Mouse (Mus musculus) ES-E14 (cell line): ENCODE data around the gene Gm14288. TPM values are rescaled to one million over a fixed set of nuclear protein-coding genes. Genes with fewer than 3 reads are reported as not detected.
"Not testable (repeated sequence)": the region's sequence is repeated elsewhere in the genome, so short reads cannot be mapped to it uniquely, and the experiment has no call there.

Source experiments
- DNase-seq: peaks from one replicate; pipeline ENCODE4 v3.0.0-alpha.2; 2013; ENCODE audit warnings: low read depth, low spot score
- H3K27ac ChIP-seq: 2 replicates; pipeline ENCODE4 v1.5.1; 2012; ENCODE audit warnings: low read depth, mild to moderate bottlenecking, low read length, moderate library complexity, mixed read lengths; ENCODE audit not compliant: poor library complexity, insufficient read depth, severe bottlenecking
- H3K36me3 ChIP-seq: 2 replicates; pipeline ENCODE4 v1.6.1; 2012; ENCODE audit warnings: mild to moderate bottlenecking, low read length, moderate library complexity, mixed read lengths; ENCODE audit not compliant: control insufficient read depth, poor library complexity, insufficient read depth, severe bottlenecking
- H3K4me1 ChIP-seq, 2 experiments: fragments of 150-350 bp in 1 of 2; sonication (generic) in 1 of 2; 2 replicates each; pipeline ENCODE4 v1.6.1; 2012; ENCODE audit warnings: low read length in 2 of 2, mild to moderate bottlenecking in 1 of 2, mixed read lengths in 1 of 2; ENCODE audit not compliant: control insufficient read depth in 2 of 2, insufficient read depth in 2 of 2, poor library complexity in 1 of 2
- H3K4me3 ChIP-seq, 2 experiments: fragments of 150-350 bp in 1 of 2; sonication (generic) in 1 of 2; 2 replicates each; pipeline ENCODE4 v1.5.1; 2012; ENCODE audit warnings: low read length in 2 of 2, low read depth in 1 of 2, mild to moderate bottlenecking in 1 of 2, mixed read lengths in 1 of 2; ENCODE audit not compliant: insufficient read depth in 1 of 2, poor library complexity in 1 of 2, severe bottlenecking in 1 of 2
- H3K9ac ChIP-seq: 2 replicates; pipeline ENCODE4 v1.6.1; 2012; ENCODE audit warnings: low read depth, mild to moderate bottlenecking, low read length, mixed read lengths; ENCODE audit not compliant: poor library complexity, insufficient read depth, severe bottlenecking
- H3K9me3 ChIP-seq: fragments of 150-350 bp; sonication (generic); 2 replicates; pipeline ENCODE4 v1.6.1; 2012; ENCODE audit warnings: low read depth, mild to moderate bottlenecking, low read length; ENCODE audit not compliant: control insufficient read depth, insufficient read depth
- in situ Hi-C, 2 experiments: fragments of 600-800 bp; cut with MboI; formaldehyde crosslinking; loops; one replicate each; pipeline ENCODE4 v1.15.1; 2025; ENCODE audit warnings: low sequenced_read_pairs in 2 of 2, inconsistent platforms in 1 of 2; ENCODE audit not compliant: unreplicated experiment in 2 of 2
- total RNA-seq: library from RNA; depleted of rRNA; stranded (reverse); fragments of 300-350 nt; gene quantifications from 2 replicates; pipeline ENCODE4 v1.2.3, GENCODE M21; 2012; rRNA removed

The Gm14288 gene
- total RNA-seq: 13.7 and 14.3 TPM in 2 replicates

DNA sequence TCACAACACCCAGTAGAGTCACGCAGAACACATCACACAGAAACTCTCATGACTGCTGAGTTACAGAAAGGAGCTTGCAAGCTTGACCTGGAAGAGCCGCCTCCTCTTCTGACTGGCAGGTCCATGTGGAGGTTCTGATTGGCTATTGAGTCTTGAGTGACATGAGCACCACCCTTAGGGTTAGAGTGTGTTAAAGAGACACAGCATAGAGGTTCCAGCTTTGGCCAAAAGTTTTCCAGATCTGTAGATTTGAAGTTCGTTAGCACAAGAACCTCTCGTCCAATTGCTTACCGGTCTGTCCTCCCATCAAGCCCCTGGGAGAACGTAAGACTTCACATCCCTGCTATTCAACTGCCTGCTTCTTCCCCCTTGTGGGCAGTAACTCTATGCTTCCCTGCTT, at the start of gene Gm14288:
Gene Gm14288 (minus strand): TSS at position 101 of the 400 bp plus-strand sequence.
- H3K4me1 ChIP-seq, H3K9ac ChIP-seq, H3K36me3 ChIP-seq, H3K9me3 ChIP-seq, H3K4me3 ChIP-seq, DNase-seq, in situ Hi-C loops, H3K27ac ChIP-seq: not testable (repeated sequence)

DNA sequence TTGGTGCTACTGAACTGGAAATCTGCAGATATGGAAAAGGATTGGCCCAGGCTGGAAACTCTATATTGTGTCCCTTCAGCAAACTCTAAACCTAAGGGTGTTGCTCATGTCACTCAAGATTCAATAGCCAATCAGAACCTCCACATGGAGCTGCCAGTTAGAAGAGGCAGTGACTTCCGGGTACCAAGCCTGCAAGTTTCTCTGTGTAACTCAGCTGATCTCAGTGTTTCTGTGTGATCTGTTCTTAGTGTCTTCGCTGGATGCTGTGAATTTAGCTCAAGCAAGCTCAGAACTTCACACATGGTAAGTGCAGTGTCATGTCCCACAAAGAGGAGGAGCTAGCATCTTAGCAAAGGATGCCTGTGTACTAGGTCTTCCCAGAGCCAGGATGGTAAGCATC, 59.7 kb downstream of the Gm14288 start, which contains the start of gene Gm2007:
Gene Gm2007 (plus strand): TSS at position 301 of the 400 bp plus-strand sequence.
- H3K9ac ChIP-seq, in situ Hi-C loops, H3K4me1 ChIP-seq, H3K27ac ChIP-seq, DNase-seq, H3K36me3 ChIP-seq, H3K9me3 ChIP-seq, H3K4me3 ChIP-seq: not testable (repeated sequence)

Other genes with a start within 250 kb of the Gm14288 start
- gene Gm11007, start 157.1 kb downstream of the Gm14288 start, total RNA-seq: not detected in 2 replicates
- gene Zfp969, start 97.4 kb downstream of the Gm14288 start, total RNA-seq: not detected in 2 replicates
- gene Gm2007, start 59.6 kb downstream of the Gm14288 start, total RNA-seq: not detected in 2 replicates
- 7.0 and 11.1 TPM in 2 replicates for gene Gm6710, start 68.1 kb upstream of the Gm14288 start, total RNA-seq
- gene Zfp966, start 130.0 kb upstream of the Gm14288 start, total RNA-seq: 28.4 and 34.6 TPM in 2 replicates
- gene Gm2026, start 164.2 kb upstream of the Gm14288 start, total RNA-seq: 9.5 and 12.1 TPM in 2 replicates